Mouse (Mus musculus) heart, embryonic 11.5 days (tissue): ENCODE data around the gene Sdr9c7. TPM values are rescaled to one million over a fixed set of nuclear protein-coding genes. Genes with fewer than 3 reads are reported as not detected.
"Not testable (repeated sequence)": the region's sequence is repeated elsewhere in the genome, so short reads cannot be mapped to it uniquely, and the experiment has no call there.

Experiments
- ATAC-seq: fragments of 200-750 bp; cut with Nextera tagmentation; replicated peaks from 2 replicates; pipeline ENCODE4 v1.8.0; 2017; ENCODE audit warnings: moderate library complexity; ENCODE audit not compliant: insufficient number of reproducible peaks, low FRiP score, low TSS enrichment
- H3K27ac ChIP-seq: fragments of 300-500 bp; sonication (generic); 2 replicates; pipeline ENCODE4 v1.5.1; 2014; ENCODE audit warnings: mild to moderate bottlenecking, low read depth, low read length
- H3K27me3 ChIP-seq: fragments of 300-500 bp; sonication (generic); 2 replicates; pipeline ENCODE4 v1.6.1; 2014; ENCODE audit warnings: mild to moderate bottlenecking, low read length, mixed read lengths; ENCODE audit not compliant: control insufficient read depth, insufficient read depth
- H3K36me3 ChIP-seq: fragments of 300-500 bp; sonication (generic); 2 replicates; pipeline ENCODE4 v1.6.1; 2014; ENCODE audit warnings: mild to moderate bottlenecking, low read length, moderate library complexity, mixed read lengths; ENCODE audit not compliant: control insufficient read depth, insufficient read depth
- H3K4me1 ChIP-seq: fragments of 300-500 bp; sonication (generic); 2 replicates; pipeline ENCODE4 v1.6.1; 2014; ENCODE audit warnings: low read length; ENCODE audit not compliant: control insufficient read depth, insufficient read depth
- H3K4me2 ChIP-seq: fragments of 300-500 bp; sonication (generic); 2 replicates; pipeline ENCODE4 v1.6.1; 2014; ENCODE audit warnings: mild to moderate bottlenecking, moderate library complexity
- H3K4me3 ChIP-seq: fragments of 300-500 bp; sonication (generic); 2 replicates; pipeline ENCODE4 v1.5.1; 2014; ENCODE audit warnings: low read depth, low read length
- H3K9ac ChIP-seq: fragments of 300-500 bp; sonication (generic); 2 replicates; pipeline ENCODE4 v1.6.1; 2014; ENCODE audit warnings: mild to moderate bottlenecking, low read depth, low read length, moderate library complexity
- H3K9me3 ChIP-seq: fragments of 300-500 bp; sonication (generic); replicated peaks from 2 replicates; pipeline ENCODE4 v1.6.1; 2016; ENCODE audit warnings: low read length; ENCODE audit not compliant: control insufficient read depth
- WGBS: fragments of 180-500 bp; shearing (Covaris S2); extraction: QIAGEN DNeasy Blood & Tissue Kit; methylation state at CpG from one replicate; pipeline ENCODE4 v1.1.7; 2014; ENCODE audit not compliant: insufficient replicate concordance; 5-methylcytosine and 5-hydroxymethylcytosine counted together
- polyA plus RNA-seq: library from polyadenylated mRNA; unstranded; fragments of >200 nt; fragmentation: Nextera tagmentation; extraction: Ambion mirVana; gene quantifications from 2 replicates; pipeline ENCODE4 v1.2.1, GENCODE M21; 2014

Gene Sdr9c7
- polyA plus RNA-seq, 1 experiment from 2014 or later: not detected

GRCm38 (mm10) chr10:127897506-127897905 is 812 bp upstream of the Sdr9c7 start:
- 80% methylated on average over 3 of the region's 3 CpGs for WGBS
- Histone ChIP-seq H3K27me3 (no peaks in the 10 kb centered on the region; the same call in 1 of the 2 replicates), H3K9me3 (no peaks in the 10 kb centered on the region), H3K4me1 (no peaks in the 10 kb centered on the region), H3K4me3 (no peak overlapping the region), H3K9ac (no peak overlapping the region), H3K27ac (no peak overlapping the region), H3K4me2 (no peak overlapping the region), H3K36me3 (no peaks in the 10 kb centered on the region)
- no peak for ATAC-seq

DNA sequence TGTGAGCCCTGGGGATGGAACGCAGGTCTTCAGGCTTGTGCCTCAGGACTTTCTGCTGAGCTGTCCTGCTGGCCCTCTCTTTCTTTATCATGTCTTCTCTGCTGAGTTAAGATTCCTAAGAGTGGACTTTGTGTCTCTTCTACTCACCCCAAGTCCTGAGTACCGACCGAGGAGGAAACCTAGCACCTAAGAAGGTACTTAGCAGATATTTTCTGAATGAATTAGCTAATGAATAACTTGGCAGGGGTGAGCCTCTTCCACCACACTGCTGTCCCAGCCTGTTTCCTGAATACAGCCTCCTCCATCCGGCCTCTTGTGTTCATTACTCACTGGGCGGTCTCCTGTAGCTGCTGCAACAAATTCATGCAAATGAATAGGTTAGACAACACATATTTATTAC is 1.5 kb downstream of the Sdr9c7 start:
- H3K4me3 ChIP-seq: no peak overlapping the region
- ATAC-seq: no peak

GRCm38 (mm10) chr10:127901751-127902150 is 3.4 kb downstream of the Sdr9c7 start:
- no peak overlapping the region for H3K9ac ChIP-seq
- WGBS: 66% methylated on average over 4 of the region's 4 CpGs
- no peaks in the 10 kb centered on the region for H3K4me1 ChIP-seq
- no peak for ATAC-seq
- no peak overlapping the region for H3K4me3 ChIP-seq
- no peak overlapping the region for H3K27ac ChIP-seq
- no peak overlapping the region for H3K4me2 ChIP-seq
- H3K27me3 ChIP-seq: no peaks in the 10 kb centered on the region; the same call in 1 of the 2 replicates
- no peaks in the 10 kb centered on the region for H3K9me3 ChIP-seq
- no peaks in the 10 kb centered on the region for H3K36me3 ChIP-seq

More for the DNA sequence above, 1.5 kb downstream of the Sdr9c7 start:
- no peaks in the 10 kb centered on the region for H3K36me3 ChIP-seq
- no peaks in the 10 kb centered on the region for H3K4me1 ChIP-seq
- H3K27me3 ChIP-seq: no peaks in the 10 kb centered on the region; the same call in 1 of the 2 replicates
- no peak overlapping the region for H3K4me2 ChIP-seq
- no peak overlapping the region for H3K9ac ChIP-seq
- WGBS: 63% methylated on average over 5 of the region's 5 CpGs
- no peak overlapping the region for H3K27ac ChIP-seq
- H3K9me3 ChIP-seq: no peaks in the 10 kb centered on the region

- 33% methylated on average over 1 of the region's 1 CpGs for WGBS
- Histone ChIP-seq H3K27me3 (no peaks in the 10 kb centered on the region; the same call in 1 of the 2 replicates), H3K4me3 (no peak overlapping the region), H3K27ac (no peak overlapping the region), H3K9me3 (no peaks in the 10 kb centered on the region), H3K9ac (no peak overlapping the region), H3K4me1 (no peaks in the 10 kb centered on the region), H3K4me2 (no peak overlapping the region), H3K36me3 (no peaks in the 10 kb centered on the region)
- no peak for ATAC-seq
Measured at GRCm38 (mm10) chr10:127903116-127903515, 4.8 kb downstream of the Sdr9c7 start.

GRCm38 (mm10) chr10:127904718-127905446 is 6.6 kb downstream of the Sdr9c7 start:
- no peaks in the 10 kb centered on the region for H3K36me3 ChIP-seq
- H3K9me3 ChIP-seq: no peaks in the 10 kb centered on the region
- no peaks in the 10 kb centered on the region; the same call in 1 of the 2 replicates for H3K27me3 ChIP-seq
- no peak overlapping the region for H3K27ac ChIP-seq
- no peak overlapping the region for H3K4me3 ChIP-seq
- ATAC-seq: no peak
- no peaks in the 10 kb centered on the region for H3K4me1 ChIP-seq
- 68% methylated on average over 7 of the region's 7 CpGs for WGBS
- no peak overlapping the region for H3K4me2 ChIP-seq
- H3K9ac ChIP-seq: no peak overlapping the region

DNA sequence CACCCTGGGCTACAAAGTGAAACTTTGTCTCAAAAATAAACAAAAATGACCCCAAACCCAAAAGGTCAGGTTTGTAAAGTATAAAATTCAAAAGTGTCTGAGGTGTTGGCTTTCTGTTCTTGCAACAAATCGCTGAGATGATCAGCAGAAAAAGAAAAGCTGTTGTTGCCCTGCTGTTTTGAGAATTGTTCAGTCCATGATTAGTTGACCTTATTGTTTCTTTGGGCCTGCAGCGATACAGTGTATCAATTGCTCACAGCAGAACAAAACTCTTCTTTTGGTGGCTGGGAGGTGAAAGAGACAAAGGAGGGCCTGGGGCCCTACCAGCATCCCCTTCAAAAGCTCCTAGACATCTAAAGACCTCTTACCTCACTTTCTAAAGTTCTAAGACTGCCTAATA is 7.8 kb downstream of the Sdr9c7 start:
- no peaks in the 10 kb centered on the region for H3K9me3 ChIP-seq
- WGBS: 75% methylated on average over 2 of the region's 2 CpGs
- no peaks in the 10 kb centered on the region for H3K4me1 ChIP-seq
- H3K27me3 ChIP-seq: no peaks in the 10 kb centered on the region; the same call in 1 of the 2 replicates
- H3K4me3 ChIP-seq: no peak overlapping the region
- H3K36me3 ChIP-seq: no peaks in the 10 kb centered on the region
- H3K4me2 ChIP-seq: no peak overlapping the region
- ATAC-seq: no peak
- H3K27ac ChIP-seq: no peak overlapping the region
- no peak overlapping the region for H3K9ac ChIP-seq

- no peaks in the 10 kb centered on the region for H3K27me3 ChIP-seq
- H3K36me3 ChIP-seq: no peaks in the 10 kb centered on the region
- no peak for ATAC-seq
- no peak overlapping the region for H3K4me3 ChIP-seq
- H3K4me2 ChIP-seq: no peak overlapping the region
- no peak overlapping the region for H3K9ac ChIP-seq
- H3K4me1 ChIP-seq: no peaks in the 10 kb centered on the region
- H3K9me3 ChIP-seq: no peaks in the 10 kb centered on the region
- no peak overlapping the region for H3K27ac ChIP-seq
Measured at GRCm38 (mm10) chr10:127907386-127907951, 9.2 kb downstream of the Sdr9c7 start.

GRCm38 (mm10) chr10:127915578-127915977 is 17.3 kb downstream of the Sdr9c7 start:
- 89% methylated on average over 1 of the region's 1 CpGs for WGBS
- H3K27me3 ChIP-seq: no peaks in the 10 kb centered on the region

GRCm38 (mm10) chr10:127917183-127917582 is 18.9 kb downstream of the Sdr9c7 start:
- not testable (repeated sequence) for H3K9ac ChIP-seq, H3K27me3 ChIP-seq, ATAC-seq, H3K4me3 ChIP-seq, H3K27ac ChIP-seq, H3K9me3 ChIP-seq, H3K4me1 ChIP-seq, H3K4me2 ChIP-seq, H3K36me3 ChIP-seq
- 80% methylated on average over 3 of the region's 3 CpGs for WGBS

More at GRCm38 (mm10) chr10:127915578-127915977, 17.3 kb downstream of the Sdr9c7 start:
- Histone ChIP-seq H3K36me3 (no peaks in the 10 kb centered on the region), H3K4me2 (no peak overlapping the region), H3K9ac (no peak overlapping the region), H3K4me3 (no peak overlapping the region), H3K4me1 (no peaks in the 10 kb centered on the region), H3K9me3 (no peaks in the 10 kb centered on the region), H3K27ac (no peak overlapping the region)
- no peak for ATAC-seq
